Mouse (Mus musculus): Measurements from ENCODE around the gene Cit. TPM values are rescaled to one million over a fixed set of nuclear protein-coding genes. Genes with fewer than 3 reads are reported as not detected.
A peak's percentile ranks its signal among the peaks of the same experiment; 100 is the strongest.
"Not testable (repeated sequence)": the region's sequence is repeated elsewhere in the genome, so short reads cannot be mapped to it uniquely, and the experiment has no call there.

Gene Cit
- polyA plus RNA-seq (2015; fragmentation: Nextera tagmentation; extraction: Ambion mirVana) = 32.7 and 34.1 TPM in 2 replicates

- peak within 1 kb of the TSS; percentile 97 for H3K4me3 ChIP-seq (ENCODE audit: low read depth, low read length)
- H3K4me1 ChIP-seq (ENCODE audit: control insufficient read depth, low read depth, low read length) = peaks cover 19% of the 10 kb centered on the region
- peaks cover 4% of the 10 kb centered on the region; the same call in 1 of the 2 replicates for H3K36me3 ChIP-seq (ENCODE audit: control insufficient read depth, insufficient read depth)
- no peaks in the 10 kb centered on the region for H3K27me3 ChIP-seq (ENCODE audit: control insufficient read depth, insufficient read depth, low read depth, low read length)
- H3K27ac ChIP-seq (ENCODE audit: low read length) = peak within 1 kb of the TSS; percentile 84
- WGBS (ENCODE audit: insufficient replicate concordance) = 0% methylated on average over 42 of the region's 42 CpGs
- no peaks in the 10 kb centered on the region for H3K9me3 ChIP-seq (replicated peaks; ENCODE audit: control insufficient read depth, low read length)
- ATAC-seq (ENCODE audit: low read depth) = peak; percentile 98
- H3K4me2 ChIP-seq (ENCODE audit: low read depth, low read length) = peak within 1 kb of the TSS; percentile 87
- peak within 1 kb of the TSS; percentile 98 for H3K9ac ChIP-seq (ENCODE audit: low read depth, low read length)
These were observed at the start of gene Cit for GRCm38 (mm10) chr5:115844766-115845634. Cit (plus strand) TSS chr5:115845278.

GRCm38 (mm10) chr5:115799016-115799894 is 45.8 kb upstream of the Cit start:
- H3K4me2 ChIP-seq (ENCODE audit: low read depth, low read length) = peak overlapping the region; percentile 47
- no peak overlapping the region for H3K9ac ChIP-seq (ENCODE audit: low read depth, low read length)

GRCm38 (mm10) chr5:115799895-115800232 is 45.2 kb upstream of the Cit start:
- Histone ChIP-seq H3K9ac (ENCODE audit: low read depth, low read length) (no peak overlapping the region), H3K27me3 (ENCODE audit: control insufficient read depth, insufficient read depth, low read depth, low read length) (no peaks in the 10 kb centered on the region), H3K9me3 (replicated peaks; ENCODE audit: control insufficient read depth, low read length) (no peaks in the 10 kb centered on the region), H3K4me3 (ENCODE audit: low read depth, low read length) (no peak overlapping the region; the same call in 1 of the 2 replicates), H3K27ac (ENCODE audit: low read length) (no peak overlapping the region), H3K4me2 (ENCODE audit: low read depth, low read length) (peak overlapping the region; percentile 47; the same call in 1 of the 2 replicates), H3K4me1 (ENCODE audit: control insufficient read depth, low read depth, low read length) (no peaks in the 10 kb centered on the region), H3K36me3 (ENCODE audit: control insufficient read depth, insufficient read depth) (no peaks in the 10 kb centered on the region)
- no peak for ATAC-seq (ENCODE audit: low read depth)
- WGBS (ENCODE audit: insufficient replicate concordance) = 47% methylated on average over 4 of the region's 4 CpGs

More at GRCm38 (mm10) chr5:115799016-115799894, 45.8 kb upstream of the Cit start:
- no peak for ATAC-seq (ENCODE audit: low read depth)
- Histone ChIP-seq H3K27me3 (ENCODE audit: control insufficient read depth, insufficient read depth, low read depth, low read length) (no peaks in the 10 kb centered on the region), H3K4me3 (ENCODE audit: low read depth, low read length) (peak overlapping the region; percentile 38), H3K36me3 (ENCODE audit: control insufficient read depth, insufficient read depth) (no peaks in the 10 kb centered on the region), H3K4me1 (ENCODE audit: control insufficient read depth, low read depth, low read length) (no peaks in the 10 kb centered on the region), H3K27ac (ENCODE audit: low read length) (no peak overlapping the region), H3K9me3 (replicated peaks; ENCODE audit: control insufficient read depth, low read length) (no peaks in the 10 kb centered on the region)
- WGBS (ENCODE audit: insufficient replicate concordance) = 38% methylated on average over 15 of the region's 15 CpGs

DNA sequence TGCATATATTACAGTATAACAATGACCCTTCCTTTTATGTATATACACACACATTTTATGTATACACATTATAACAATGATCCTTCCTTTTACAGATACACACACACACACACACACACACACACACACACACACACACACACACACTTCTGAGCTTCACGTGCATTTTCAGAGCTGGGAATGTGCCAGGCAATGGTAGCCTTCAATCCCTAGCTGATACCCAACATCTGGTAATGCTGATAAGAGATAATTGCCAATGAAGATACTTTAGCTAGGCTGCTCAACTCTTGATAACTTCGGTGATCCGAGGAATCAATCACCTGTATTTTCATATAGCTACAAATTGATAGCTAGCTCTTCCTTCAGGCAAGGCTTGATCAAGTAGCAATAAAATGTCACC is 32.8 kb upstream of the Cit start:
- Histone ChIP-seq H3K9me3 (replicated peaks; ENCODE audit: control insufficient read depth, low read length) (no peaks in the 10 kb centered on the region), H3K27ac (ENCODE audit: low read length) (no peak overlapping the region), H3K4me1 (ENCODE audit: control insufficient read depth, low read depth, low read length) (no peaks in the 10 kb centered on the region; the same call in 1 of the 2 replicates), H3K36me3 (ENCODE audit: control insufficient read depth, insufficient read depth) (no peaks in the 10 kb centered on the region), H3K4me2 (ENCODE audit: low read depth, low read length) (no peak overlapping the region), H3K9ac (ENCODE audit: low read depth, low read length) (no peak overlapping the region), H3K4me3 (ENCODE audit: low read depth, low read length) (no peak overlapping the region), H3K27me3 (ENCODE audit: control insufficient read depth, insufficient read depth, low read depth, low read length) (no peaks in the 10 kb centered on the region)
- 40% methylated on average over 3 of the region's 3 CpGs for WGBS (ENCODE audit: insufficient replicate concordance)
- ATAC-seq (ENCODE audit: low read depth) = no peak

- no peaks in the 10 kb centered on the region for H3K9me3 ChIP-seq (replicated peaks; ENCODE audit: control insufficient read depth, low read length)
- no peaks in the 10 kb centered on the region; the same call in 1 of the 2 replicates for H3K4me1 ChIP-seq (ENCODE audit: control insufficient read depth, low read depth, low read length)
- WGBS (ENCODE audit: insufficient replicate concordance) = 55% methylated on average over 6 of the region's 6 CpGs
- no peak overlapping the region for H3K4me2 ChIP-seq (ENCODE audit: low read depth, low read length)
- no peak for ATAC-seq (ENCODE audit: low read depth)
- H3K36me3 ChIP-seq (ENCODE audit: control insufficient read depth, insufficient read depth) = no peaks in the 10 kb centered on the region
- no peak overlapping the region for H3K27ac ChIP-seq (ENCODE audit: low read length)
- H3K9ac ChIP-seq (ENCODE audit: low read depth, low read length) = no peak overlapping the region
- no peak overlapping the region for H3K4me3 ChIP-seq (ENCODE audit: low read depth, low read length)
- no peaks in the 10 kb centered on the region for H3K27me3 ChIP-seq (ENCODE audit: control insufficient read depth, insufficient read depth, low read depth, low read length)
These were observed 28.1 kb upstream of the Cit start for GRCm38 (mm10) chr5:115817022-115817421.

DNA sequence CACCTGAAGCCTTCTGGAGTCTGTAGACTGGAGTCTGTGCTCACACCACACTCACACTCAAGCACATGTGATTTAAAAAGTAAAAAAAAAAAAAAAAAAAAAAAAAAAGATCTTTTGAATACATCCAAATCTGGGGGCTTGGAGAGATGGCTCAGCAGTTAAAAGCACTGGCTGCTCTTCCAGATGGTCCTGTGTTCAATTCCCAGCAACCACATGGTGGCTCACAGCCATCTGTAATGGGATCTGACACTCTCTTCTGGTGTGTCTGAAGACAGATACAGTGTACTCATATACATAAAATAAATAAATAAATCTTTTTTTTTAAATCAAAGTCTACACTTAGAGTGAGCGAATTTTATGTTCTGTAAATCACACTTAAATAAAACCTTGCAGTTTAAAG is 27.4 kb upstream of the Cit start:
- not testable (repeated sequence) for H3K9me3 ChIP-seq (replicated peaks; ENCODE audit: control insufficient read depth, low read length); H3K4me1 ChIP-seq (ENCODE audit: control insufficient read depth, low read depth, low read length); H3K36me3 ChIP-seq (ENCODE audit: control insufficient read depth, insufficient read depth); H3K27ac ChIP-seq (ENCODE audit: low read length); H3K27me3 ChIP-seq (ENCODE audit: control insufficient read depth, insufficient read depth, low read depth, low read length); H3K4me3 ChIP-seq (ENCODE audit: low read depth, low read length); H3K4me2 ChIP-seq (ENCODE audit: low read depth, low read length); H3K9ac ChIP-seq (ENCODE audit: low read depth, low read length); ATAC-seq (ENCODE audit: low read depth)
- WGBS (ENCODE audit: insufficient replicate concordance) = 54% methylated on average over 1 of the region's 1 CpGs

- WGBS (ENCODE audit: insufficient replicate concordance) = 52% methylated on average over 9 of the region's 9 CpGs
- Histone ChIP-seq H3K27me3 (ENCODE audit: control insufficient read depth, insufficient read depth, low read depth, low read length) (no peaks in the 10 kb centered on the region), H3K4me1 (ENCODE audit: control insufficient read depth, low read depth, low read length) (no peaks in the 10 kb centered on the region; the same call in 1 of the 2 replicates), H3K27ac (ENCODE audit: low read length) (no peak overlapping the region), H3K9ac (ENCODE audit: low read depth, low read length) (no peak overlapping the region), H3K36me3 (ENCODE audit: control insufficient read depth, insufficient read depth) (no peaks in the 10 kb centered on the region), H3K4me3 (ENCODE audit: low read depth, low read length) (no peak overlapping the region), H3K4me2 (ENCODE audit: low read depth, low read length) (no peak overlapping the region), H3K9me3 (replicated peaks; ENCODE audit: control insufficient read depth, low read length) (no peaks in the 10 kb centered on the region)
- no peak for ATAC-seq (ENCODE audit: low read depth)
These were observed 25.1 kb upstream of the Cit start for GRCm38 (mm10) chr5:115819966-115820365.

DNA sequence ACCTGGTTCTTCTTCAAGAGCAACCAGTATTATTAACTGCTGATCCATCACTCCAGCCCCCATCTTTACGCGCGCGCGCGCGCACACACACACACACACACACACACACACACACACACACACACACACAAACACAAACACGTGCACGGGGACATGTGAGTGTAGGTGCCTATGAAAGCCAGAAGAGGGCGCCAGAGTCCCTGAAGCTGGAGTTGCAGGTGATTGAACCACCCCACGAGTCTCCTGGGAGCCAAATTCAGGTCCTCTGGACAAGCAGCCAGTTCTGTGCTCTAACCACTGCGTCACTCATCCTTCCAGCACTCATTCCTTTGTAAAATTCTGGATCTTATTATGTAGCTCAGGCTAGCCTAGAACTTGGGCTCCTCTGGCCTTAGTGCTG is 23.9 kb upstream of the Cit start:
- Histone ChIP-seq H3K4me3 (ENCODE audit: low read depth, low read length) (no peak overlapping the region), H3K4me1 (ENCODE audit: control insufficient read depth, low read depth, low read length) (no peaks in the 10 kb centered on the region), H3K27me3 (ENCODE audit: control insufficient read depth, insufficient read depth, low read depth, low read length) (no peaks in the 10 kb centered on the region), H3K9me3 (replicated peaks; ENCODE audit: control insufficient read depth, low read length) (no peaks in the 10 kb centered on the region), H3K27ac (ENCODE audit: low read length) (no peak overlapping the region), H3K4me2 (ENCODE audit: low read depth, low read length) (no peak overlapping the region), H3K36me3 (ENCODE audit: control insufficient read depth, insufficient read depth) (no peaks in the 10 kb centered on the region), H3K9ac (ENCODE audit: low read depth, low read length) (no peak overlapping the region)
- ATAC-seq (ENCODE audit: low read depth) = no peak
- WGBS (ENCODE audit: insufficient replicate concordance) = 82% methylated on average over 12 of the region's 12 CpGs

All from liver, embryonic 16.5 days (tissue).